Mouse (Mus musculus) liver, embryonic 14.5 days (tissue): ENCODE data around the gene Eif4e3. TPM values are rescaled to one million over a fixed set of nuclear protein-coding genes. Genes with fewer than 3 reads are reported as not detected.

Experiments used
- ATAC-seq: fragments of 200-750 bp; cut with Nextera tagmentation; 2 replicates; pipeline ENCODE4 v1.8.0; 2017; ENCODE audit warnings: moderate number of reproducible peaks, mild to moderate bottlenecking, moderate library complexity; ENCODE audit not compliant: insufficient read depth
- DNase-seq, 3 experiments: peaks; one replicate each; pipeline ENCODE4 v3.0.0-alpha.2; 2012 to 2013; ENCODE audit warnings: low read depth in 3 of 3, low spot score in 3 of 3
- H3K27ac ChIP-seq: fragments of 300-500 bp; sonication (generic); 2 replicates; pipeline ENCODE4 v1.5.1; 2014; ENCODE audit warnings: moderate library complexity, mild to moderate bottlenecking, control low read depth, inconsistent platforms
- H3K27me3 ChIP-seq: fragments of 300-500 bp; sonication (generic); 2 replicates; pipeline ENCODE4 v1.6.1; 2014; ENCODE audit warnings: mild to moderate bottlenecking, low read length, moderate library complexity; ENCODE audit not compliant: control insufficient read depth, insufficient read depth
- H3K36me3 ChIP-seq: fragments of 300-500 bp; sonication (generic); replicated peaks from 2 replicates; pipeline ENCODE4 v1.6.1; 2014; ENCODE audit warnings: low read depth; ENCODE audit not compliant: control insufficient read depth, insufficient read depth
- H3K4me1 ChIP-seq, 2 experiments: fragments of 200-500 bp in 1 of 2; fragments of 300-500 bp in 1 of 2; sonication (generic) in 1 of 2; replicated peaks; 2 replicates each; pipeline ENCODE4 v1.6.1; 2012 to 2014; ENCODE audit warnings: antibody characterized with exemption in 1 of 2, inconsistent platforms in 1 of 2, low read length in 1 of 2; ENCODE audit not compliant: control insufficient read depth in 2 of 2, insufficient read depth in 2 of 2
- H3K4me2 ChIP-seq: fragments of 300-500 bp; sonication (generic); 2 replicates; pipeline ENCODE4 v1.6.1; 2014; ENCODE audit warnings: low read depth, mild to moderate bottlenecking, control low read depth, moderate library complexity
- H3K4me3 ChIP-seq, 2 experiments: fragments of 200-500 bp in 1 of 2; fragments of 300-500 bp in 1 of 2; sonication (generic) in 1 of 2; 2 replicates each; pipeline ENCODE4 v1.5.1; 2012 to 2014; ENCODE audit warnings: low read depth in 2 of 2, low read length in 2 of 2, mild to moderate bottlenecking in 2 of 2, control low read depth in 1 of 2, inconsistent platforms in 1 of 2, moderate library complexity in 1 of 2; ENCODE audit not compliant: insufficient read depth in 1 of 2
- H3K9ac ChIP-seq: fragments of 300-500 bp; sonication (generic); replicated peaks from 2 replicates; pipeline ENCODE4 v1.6.1; 2014; ENCODE audit warnings: mild to moderate bottlenecking, control low read depth, moderate library complexity
- H3K9me3 ChIP-seq: fragments of 300-500 bp; sonication (generic); 2 replicates; pipeline ENCODE4 v1.6.1; 2016; ENCODE audit warnings: low read length, mixed read lengths; ENCODE audit not compliant: control insufficient read depth
- CTCF ChIP-seq: IDR thresholded peaks from 2 replicates; pipeline ENCODE4 v1.5.1; 2016; ENCODE audit warnings: antibody characterized with exemption, low read depth, control low read depth
- EP300 ChIP-seq: IDR thresholded peaks from 2 replicates; pipeline ENCODE4 v1.6.1; 2016; ENCODE audit warnings: antibody characterized with exemption, low read depth
- WGBS: fragments of 180-500 bp; shearing (Covaris S2); extraction: QIAGEN DNeasy Blood & Tissue Kit; methylation state at CpG from one replicate; pipeline ENCODE4 v1.1.7; 2014; ENCODE audit not compliant: insufficient replicate concordance; 5-methylcytosine and 5-hydroxymethylcytosine counted together
- polyA plus RNA-seq, 2 experiments: library from polyadenylated mRNA; depleted of rRNA in 1 of 2; stranded (reverse) in 1 of 2; unstranded in 1 of 2; fragments of >200 nt; fragmentation: Nextera tagmentation in 1 of 2; extraction: Ambion mirVana in 1 of 2; gene quantifications; 2 replicates each; pipeline versions ENCODE4 v1.2.1 to v1.2.3; 2012 to 2014

The Eif4e3 gene
- 0.95 and 1.5 TPM in 2 replicates for polyA plus RNA-seq (2012; rRNA removed)
- polyA plus RNA-seq (2014; fragmentation: Nextera tagmentation; extraction: Ambion mirVana), result 1.5 and 1.7 TPM in 2 replicates

DNA sequence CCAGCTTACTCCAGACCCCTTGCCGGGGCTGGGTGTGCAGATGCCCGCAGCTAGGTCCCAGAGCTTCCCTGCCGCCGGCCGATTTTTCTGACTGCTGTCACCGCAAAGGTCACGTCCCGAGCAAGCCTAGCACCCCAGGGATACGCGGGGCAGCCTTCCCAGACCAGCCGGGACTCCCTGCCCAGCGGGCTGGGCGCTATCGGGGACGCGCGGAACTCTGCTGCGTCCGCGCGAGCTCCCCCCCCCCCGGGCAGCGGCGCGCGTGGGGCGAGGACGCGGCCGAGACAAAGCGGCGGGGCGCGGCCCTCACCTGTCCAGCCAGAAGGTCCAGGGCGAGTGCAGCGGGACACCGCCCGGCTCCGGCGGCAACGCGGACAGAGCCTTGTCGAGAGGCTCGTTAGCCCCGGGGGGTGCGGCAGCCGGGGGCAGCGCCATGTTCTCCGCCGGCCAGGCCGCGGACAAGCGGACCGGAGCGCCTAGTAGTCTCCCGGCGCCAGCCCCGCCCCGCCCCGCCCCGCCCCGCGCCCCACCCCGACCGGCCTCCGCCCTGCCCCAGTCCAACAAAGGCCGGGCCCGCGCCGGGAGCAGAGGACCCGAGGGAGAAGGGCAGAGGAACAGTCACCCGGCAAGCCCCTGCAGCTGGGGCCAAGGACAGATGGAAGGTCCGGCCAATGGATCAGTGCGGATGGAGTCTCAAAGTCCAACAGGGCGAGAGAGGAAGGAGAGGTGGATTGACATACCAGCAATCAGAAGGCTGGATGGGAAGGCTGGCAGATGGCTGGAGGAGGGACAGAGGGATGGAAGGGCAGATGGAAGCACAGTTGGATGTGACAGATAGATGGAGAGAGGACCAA is at the start of gene Eif4e3, which contains the start of gene Gm20696:
Gene Eif4e3 (minus strand): TSS at position 454 of the 854 bp plus-strand sequence.
Gene Gm20696 (minus strand): TSS at position 480 of the 854 bp plus-strand sequence.
- ATAC-seq (peak; percentile 52; the same call in 1 of the 2 replicates), DNase-seq (no peak)
- Histone ChIP-seq H3K9me3 (no peaks in the 10 kb centered on the region), H3K27ac (no peak within 1 kb of the TSS), H3K9ac (no peak within 1 kb of the TSS), H3K4me3 (peak within 1 kb of the TSS; percentile 45 to 58), H3K4me2 (peak within 1 kb of the TSS; percentile 52), H3K4me1 (peaks cover 0 to 2% of the 10 kb centered on the region in 2 experiments; a peak in 1 of 4 replicates), H3K27me3 (peaks cover 24% of the 10 kb centered on the region), H3K36me3 (no peaks in the 10 kb centered on the region)
- whole genome bisulfite sequencing, result under 1% methylated on average over 62 of the region's 75 CpGs
- TF ChIP-seq EP300 (no peak), CTCF (no peak)

- 36% methylated on average over 6 of the region's 6 CpGs for WGBS
- no peaks in the 10 kb centered on the region for H3K9me3 ChIP-seq
- DNase-seq (no peak), ATAC-seq (no peak)
- no peak overlapping the region for H3K9ac ChIP-seq
- no peak overlapping the region for H3K4me2 ChIP-seq
- no peaks in the 10 kb centered on the region for H3K27me3 ChIP-seq
- TF ChIP-seq CTCF, result no peak
- no peak for TF ChIP-seq EP300
- no peak overlapping the region for H3K4me3 ChIP-seq
- no peak overlapping the region for H3K27ac ChIP-seq
- H3K4me1 ChIP-seq, result no peaks in the 10 kb centered on the region
- H3K36me3 ChIP-seq, result no peaks in the 10 kb centered on the region
Measured at GRCm38 (mm10) chr6:99715913-99716312, 49.3 kb upstream of the Eif4e3 start.

DNA sequence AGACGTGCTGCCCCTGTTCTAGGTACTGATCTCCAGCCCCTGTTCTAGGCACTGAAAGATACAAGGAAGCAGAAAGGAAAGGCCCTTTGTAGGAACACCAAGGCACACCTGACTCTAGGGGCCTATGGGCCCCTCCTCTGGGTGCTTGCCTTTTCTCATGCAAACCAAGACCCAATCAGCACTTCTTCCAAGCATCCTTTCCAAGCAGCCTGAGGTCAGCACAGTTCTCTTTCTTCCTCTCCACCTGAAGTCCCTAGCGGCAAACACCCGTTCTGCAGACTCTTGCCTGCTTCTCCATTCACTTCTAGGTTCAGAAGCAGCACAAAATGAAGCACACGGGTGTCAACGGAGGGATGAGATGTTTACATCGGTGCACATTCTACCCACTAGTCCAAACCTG is 48.6 kb upstream of the Eif4e3 start:
- H3K27me3 ChIP-seq, result no peaks in the 10 kb centered on the region
- H3K4me1 ChIP-seq, result no peaks in the 10 kb centered on the region
- no peak overlapping the region for H3K4me3 ChIP-seq
- TF ChIP-seq CTCF, result no peak
- no peaks in the 10 kb centered on the region for H3K9me3 ChIP-seq
- no peak overlapping the region for H3K9ac ChIP-seq
- no peak for DNase-seq
- no peak overlapping the region for H3K4me2 ChIP-seq
- H3K27ac ChIP-seq, result no peak overlapping the region
- no peak for ATAC-seq
- 27% methylated on average over 6 of the region's 6 CpGs for WGBS
- no peaks in the 10 kb centered on the region for H3K36me3 ChIP-seq

DNA sequence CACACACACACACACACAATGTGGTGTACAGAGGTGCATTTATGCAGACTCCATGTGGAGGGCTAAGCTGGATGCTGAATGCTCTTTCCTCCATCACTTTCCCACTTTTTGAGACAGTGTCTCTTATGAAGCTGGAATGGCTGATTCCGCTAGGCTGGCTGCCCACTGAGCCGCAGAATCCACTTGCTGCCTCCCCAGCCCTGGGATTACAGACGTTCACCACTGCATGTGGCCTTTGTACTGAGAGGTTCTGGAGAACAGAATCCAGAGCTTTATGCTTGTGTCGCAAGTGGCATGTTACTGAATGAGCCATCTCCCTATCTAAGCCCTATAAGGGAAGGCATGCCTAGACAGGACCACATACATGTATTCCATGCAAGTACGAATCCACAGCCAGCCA is 46.7 kb upstream of the Eif4e3 start:
- no peak overlapping the region for H3K9ac ChIP-seq
- H3K4me1 ChIP-seq, result no peaks in the 10 kb centered on the region
- DNase-seq (no peak), ATAC-seq (no peak)
- H3K36me3 ChIP-seq, result no peaks in the 10 kb centered on the region
- no peak overlapping the region for H3K4me2 ChIP-seq
- WGBS, result 70% methylated on average over 5 of the region's 5 CpGs
- no peaks in the 10 kb centered on the region for H3K27me3 ChIP-seq
- no peak overlapping the region for H3K4me3 ChIP-seq
- no peak overlapping the region for H3K27ac ChIP-seq
- TF ChIP-seq CTCF (no peak), EP300 (no peak)
- H3K9me3 ChIP-seq, result no peaks in the 10 kb centered on the region

GRCm38 (mm10) chr6:99711576-99712101 is 45.1 kb upstream of the Eif4e3 start:
- Histone ChIP-seq H3K4me1 (no peaks in the 10 kb centered on the region), H3K9me3 (no peaks in the 10 kb centered on the region), H3K36me3 (no peaks in the 10 kb centered on the region), H3K27ac (no peak overlapping the region), H3K9ac (no peak overlapping the region), H3K4me3 (no peak overlapping the region), H3K27me3 (no peaks in the 10 kb centered on the region), H3K4me2 (no peak overlapping the region)
- TF ChIP-seq EP300, result no peak
- TF ChIP-seq CTCF, result no peak
- no peak for ATAC-seq
- DNase-seq, result no peak
- 46% methylated on average over 11 of the region's 11 CpGs for WGBS
